Mouse (Mus musculus) small intestine, adult 2 months (tissue): Measurements from ENCODE around the gene Ap4b1. TPM values are rescaled to one million over a fixed set of nuclear protein-coding genes. Genes with fewer than 3 reads are reported as not detected.
A peak's percentile ranks its signal among the peaks of the same experiment; 100 is the strongest.

ENCODE experiments used
- H3K27ac ChIP-seq: fragments of 200-500 bp; 2 replicates; pipeline ENCODE4 v1.5.1; 2012; ENCODE audit warnings: low read depth, low read length, control low read depth, inconsistent platforms; ENCODE audit not compliant: insufficient read depth
- H3K27me3 ChIP-seq: fragments of 200-500 bp; 2 replicates; pipeline ENCODE4 v1.6.1; 2012; ENCODE audit warnings: mild to moderate bottlenecking, moderate library complexity, low read length, inconsistent platforms; ENCODE audit not compliant: control insufficient read depth, insufficient read depth
- H3K36me3 ChIP-seq: fragments of 200-500 bp; 2 replicates; pipeline ENCODE4 v1.6.1; 2012; ENCODE audit warnings: mild to moderate bottlenecking, low read length, control low read depth, inconsistent platforms; ENCODE audit not compliant: control insufficient read depth, insufficient read depth
- H3K4me1 ChIP-seq: fragments of 200-500 bp; 2 replicates; pipeline ENCODE4 v1.6.1; 2012; ENCODE audit warnings: low read length, inconsistent platforms, mixed read lengths; ENCODE audit not compliant: control insufficient read depth, insufficient read depth, insufficient read length
- H3K4me3 ChIP-seq: fragments of 200-500 bp; 2 replicates; pipeline ENCODE4 v1.5.1; 2012; ENCODE audit warnings: low read depth, mild to moderate bottlenecking, control low read depth, inconsistent platforms, low read length, moderate library complexity
- CTCF ChIP-seq: fragments of 200-500 bp; IDR thresholded peaks from 2 replicates; pipeline ENCODE4 v1.5.1; 2012; ENCODE audit warnings: low read depth, mild to moderate bottlenecking, control low read depth, inconsistent platforms, low read length, moderate library complexity, mixed read lengths; ENCODE audit not compliant: insufficient replicate concordance, insufficient read length; ENCODE audit errors: extremely low read depth
- POLR2A ChIP-seq: fragments of 200-500 bp; IDR thresholded peaks from 2 replicates; pipeline ENCODE4 v1.6.1; 2012; ENCODE audit warnings: low read depth, mild to moderate bottlenecking, control low read depth, inconsistent platforms, low read length, moderate library complexity
- WGBS: fragments of 180-500 bp; shearing (Covaris S2); methylation state at CpG from one replicate; pipeline ENCODE4 v1.1.7; 2018; 5-methylcytosine and 5-hydroxymethylcytosine counted together
- polyA plus RNA-seq: library from polyadenylated mRNA; depleted of rRNA; stranded (reverse); fragments of >200 nt; gene quantifications from 2 replicates; pipeline ENCODE4 v1.2.3, GENCODE M21; 2012; rRNA removed

Ap4b1 gene
- 3.8 and 9.4 TPM in 2 replicates for polyA plus RNA-seq

DNA sequence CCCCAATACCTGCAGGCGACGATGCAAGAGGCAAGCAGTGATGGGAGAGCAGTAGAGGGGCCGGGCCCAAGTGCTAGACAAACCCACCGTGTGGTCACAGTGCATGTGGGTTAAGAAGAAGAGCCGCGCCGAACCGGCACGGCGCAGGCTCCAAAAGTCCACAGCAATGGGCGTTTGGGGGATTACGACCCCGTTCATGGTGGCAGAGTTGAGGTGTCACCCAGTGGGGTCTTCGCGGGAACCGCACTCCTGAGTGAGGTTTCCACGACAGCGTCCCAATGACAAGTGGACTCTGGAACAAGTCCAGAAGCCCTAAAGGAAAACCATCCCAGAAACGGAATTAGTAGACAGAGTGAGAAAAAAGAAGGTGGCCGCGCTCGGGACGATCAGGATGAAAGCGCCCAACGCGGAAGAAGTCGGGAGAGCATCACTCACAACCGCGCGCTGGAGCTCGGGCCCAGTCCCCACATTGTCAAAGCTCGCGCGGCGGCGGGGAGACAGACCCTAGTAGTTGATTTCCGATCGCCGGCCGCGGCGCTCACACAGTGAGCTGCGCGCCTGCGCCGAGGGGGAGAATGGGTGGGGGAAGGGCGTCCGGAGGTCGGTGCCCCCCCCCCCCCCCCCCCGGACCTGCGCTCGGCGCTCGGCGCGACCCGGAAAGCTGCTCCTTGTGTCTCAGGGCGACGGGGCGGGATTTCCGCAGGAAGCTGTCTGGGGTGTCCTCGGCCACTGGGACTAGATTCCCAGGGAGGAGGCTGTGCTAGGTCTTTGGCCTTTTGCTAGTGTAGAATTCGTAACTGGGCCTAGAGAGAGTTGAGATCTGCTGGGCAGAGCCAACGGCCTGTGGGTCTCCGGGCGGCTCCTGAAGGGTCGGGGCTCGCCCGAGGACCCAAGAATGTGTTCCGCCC lies at the start of gene Ap4b1, which contains the start of the genes Dclre1b and Gm43064:
Gene Ap4b1, plus strand, starts transcription at position 630 of the 908 bp plus-strand sequence.
Gene Dclre1b, minus strand, starts transcription at position 554 of the 908 bp plus-strand sequence.
Gene Gm43064, plus strand, starts transcription at position 683 of the 908 bp plus-strand sequence.
- TF ChIP-seq POLR2A (peak; percentile 75), CTCF (no peak)
- peaks cover 6% of the 10 kb centered on the region for H3K36me3 ChIP-seq
- peak within 1 kb of the TSS; percentile 86 for H3K27ac ChIP-seq
- no peaks in the 10 kb centered on the region for H3K27me3 ChIP-seq
- H3K4me1 ChIP-seq, result no peaks in the 10 kb centered on the region; the same call in 1 of the 2 replicates
- under 1% methylated on average over 66 of the region's 70 CpGs for WGBS
- H3K4me3 ChIP-seq, result peak within 1 kb of the TSS; percentile 70

DNA sequence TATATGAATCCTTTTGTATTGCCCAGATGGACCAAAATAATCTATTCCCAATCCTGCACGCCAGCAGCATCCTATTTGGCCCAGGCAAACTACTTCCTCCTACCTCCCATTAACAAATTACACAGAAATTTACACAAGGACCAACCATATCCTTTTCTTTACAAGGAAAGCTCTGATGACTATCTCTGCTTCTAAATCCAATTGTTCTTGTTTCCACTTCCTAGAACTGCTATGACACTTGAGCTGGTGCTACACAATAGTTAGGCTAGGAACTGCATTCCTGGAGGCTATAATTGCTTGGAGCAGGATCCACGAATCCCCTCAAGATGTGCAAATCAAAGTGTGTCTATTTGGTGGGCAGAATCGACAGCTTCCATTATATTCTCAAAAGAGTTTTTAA lies 42.5 kb upstream of the Ap4b1 start:
- Histone ChIP-seq H3K4me3 (no peak overlapping the region), H3K4me1 (no peaks in the 10 kb centered on the region), H3K27ac (no peak overlapping the region), H3K27me3 (no peaks in the 10 kb centered on the region), H3K36me3 (peaks cover 37% of the 10 kb centered on the region)
- no peak for TF ChIP-seq POLR2A
- no peak for TF ChIP-seq CTCF
- WGBS, result 85% methylated on average over 3 of the region's 3 CpGs

DNA sequence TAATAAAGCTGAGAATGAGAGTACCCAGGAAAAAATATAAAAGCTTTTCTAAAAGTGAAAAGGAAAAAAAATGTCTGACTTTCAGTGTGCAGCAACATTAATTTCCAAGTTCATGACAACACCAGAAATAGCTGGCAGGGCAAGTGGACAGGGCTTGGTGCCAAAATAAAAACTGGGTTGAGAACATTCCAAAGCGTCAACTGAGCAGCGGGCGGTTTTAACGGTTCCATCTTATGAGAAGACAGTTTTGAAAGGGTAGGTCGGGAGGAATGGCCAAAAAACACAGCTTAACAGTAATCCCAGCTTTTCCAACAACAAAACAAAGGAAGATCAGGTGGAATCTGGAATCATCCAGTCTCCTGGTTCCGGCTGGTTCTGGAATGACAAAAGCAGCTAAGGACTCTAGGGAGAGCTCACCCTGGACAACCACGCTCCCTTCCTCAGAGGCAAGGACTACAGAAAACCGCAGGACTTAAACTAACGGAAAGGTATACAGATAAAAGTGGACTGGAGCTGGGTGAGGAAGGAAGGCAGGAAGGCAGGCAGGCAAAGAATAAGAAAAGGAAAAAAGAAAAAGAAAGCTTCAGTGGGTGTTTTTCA lies 37.7 kb upstream of the Ap4b1 start:
- TF ChIP-seq POLR2A (no peak), CTCF (no peak)
- H3K36me3 ChIP-seq, result peaks cover 19% of the 10 kb centered on the region
- WGBS, result 58% methylated on average over 9 of the region's 9 CpGs
- H3K27ac ChIP-seq, result peak overlapping the region; percentile 58; the same call in 1 of the 2 replicates
- peaks cover 4% of the 10 kb centered on the region; the same call in 1 of the 2 replicates for H3K4me1 ChIP-seq
- no peak overlapping the region for H3K4me3 ChIP-seq
- no peaks in the 10 kb centered on the region for H3K27me3 ChIP-seq

DNA sequence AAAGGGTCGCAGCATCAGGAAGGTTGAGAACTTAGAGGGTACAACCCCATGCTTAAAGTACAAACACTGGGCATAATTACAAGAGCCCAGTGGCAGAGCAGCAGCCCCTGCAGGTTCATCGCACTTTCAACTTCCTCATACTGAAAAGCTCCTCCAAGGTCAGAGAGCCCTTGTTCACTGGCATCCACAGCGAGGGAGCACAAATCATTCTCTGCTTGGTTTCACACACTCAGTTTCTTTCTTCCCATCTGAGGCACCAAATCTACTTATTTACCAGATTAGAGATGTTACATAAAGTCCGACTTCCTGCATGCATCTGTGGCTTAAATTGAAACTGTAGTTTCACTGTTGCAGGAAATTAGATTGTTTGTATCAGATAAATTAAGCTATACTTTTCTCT lies 36.5 kb upstream of the Ap4b1 start:
- WGBS, result 53% methylated on average over 4 of the region's 4 CpGs
- no peak overlapping the region for H3K4me3 ChIP-seq
- peaks cover 4% of the 10 kb centered on the region; the same call in 1 of the 2 replicates for H3K4me1 ChIP-seq
- peaks cover 21% of the 10 kb centered on the region for H3K36me3 ChIP-seq
- peak overlapping the region; percentile 44; the same call in 1 of the 2 replicates for H3K27ac ChIP-seq
- TF ChIP-seq POLR2A (no peak), CTCF (no peak)
- no peaks in the 10 kb centered on the region for H3K27me3 ChIP-seq

DNA sequence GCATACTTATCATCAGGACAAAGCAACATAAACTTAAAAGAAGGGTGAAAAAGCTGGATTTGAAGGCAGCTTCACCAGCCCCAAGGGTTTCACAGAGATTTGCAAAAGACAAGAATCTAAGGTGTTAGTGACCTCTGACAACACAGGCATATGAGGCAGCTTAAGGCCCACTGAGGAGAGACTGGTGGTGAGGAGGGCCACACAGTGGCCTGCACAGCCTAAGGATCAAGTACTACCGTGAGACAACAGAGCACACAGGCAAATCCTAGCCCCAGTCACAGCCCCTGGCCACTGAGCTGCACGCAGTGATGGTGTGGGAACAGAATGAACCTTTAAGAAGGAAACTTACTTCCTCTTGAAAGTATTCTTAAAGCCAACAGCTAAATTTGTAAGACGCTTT lies 35.8 kb upstream of the Ap4b1 start:
- Histone ChIP-seq H3K4me3 (no peak overlapping the region), H3K27ac (peak overlapping the region; percentile 86), H3K4me1 (peaks cover 4% of the 10 kb centered on the region; the same call in 1 of the 2 replicates), H3K27me3 (no peaks in the 10 kb centered on the region), H3K36me3 (peaks cover 24% of the 10 kb centered on the region)
- no peak for TF ChIP-seq POLR2A
- TF ChIP-seq CTCF, result no peak
- WGBS, result 75% methylated on average over 3 of the region's 3 CpGs

DNA sequence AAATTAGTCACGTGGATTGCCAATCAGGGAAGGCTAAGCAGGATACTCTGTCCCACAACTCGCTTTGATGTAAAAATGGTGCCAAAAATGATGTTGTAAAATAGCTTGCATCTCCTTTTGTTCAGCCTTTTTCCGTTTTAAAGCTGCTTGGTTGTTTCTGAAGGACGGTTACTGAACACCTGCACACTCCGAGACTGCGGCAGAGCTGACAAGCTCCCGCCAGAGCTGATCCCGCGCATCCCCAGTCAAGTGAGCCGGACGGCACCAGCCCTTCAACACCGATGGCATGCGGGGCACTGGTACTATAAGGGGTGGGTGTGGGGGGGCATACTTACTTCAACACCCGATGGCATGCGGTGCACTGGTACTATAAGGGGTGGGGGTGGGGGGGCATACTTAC lies 35.3 kb upstream of the Ap4b1 start:
- Histone ChIP-seq H3K27me3 (no peaks in the 10 kb centered on the region), H3K27ac (peak overlapping the region; percentile 43; the same call in 1 of the 2 replicates), H3K4me3 (peak overlapping the region; percentile 9; the same call in 1 of the 2 replicates), H3K4me1 (peaks cover 4% of the 10 kb centered on the region; the same call in 1 of the 2 replicates), H3K36me3 (peaks cover 22% of the 10 kb centered on the region)
- no peak for TF ChIP-seq POLR2A
- WGBS, result 77% methylated on average over 15 of the region's 15 CpGs

DNA sequence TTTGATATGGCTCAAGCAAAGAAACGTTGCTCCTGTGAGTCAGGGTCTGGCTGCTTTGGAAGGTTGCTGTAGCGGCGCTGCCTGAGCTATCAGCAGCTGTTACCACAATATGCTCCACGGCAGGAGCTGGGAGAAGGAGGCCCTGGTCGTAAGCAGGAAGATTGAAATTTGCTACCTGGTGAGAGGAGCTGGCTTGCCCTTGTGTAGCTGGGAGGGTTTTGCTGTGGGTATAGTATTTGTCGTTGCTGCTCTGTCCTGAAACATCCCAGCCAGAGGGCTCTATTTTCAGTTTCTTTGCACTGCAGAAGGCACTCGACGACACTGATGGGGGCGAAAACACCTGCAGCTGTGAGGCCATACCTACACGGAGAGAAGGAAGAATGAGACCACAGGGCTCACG lies 31.4 kb upstream of the Ap4b1 start:
- WGBS, result 77% methylated on average over 11 of the region's 11 CpGs
- TF ChIP-seq POLR2A, result no peak
- TF ChIP-seq CTCF, result no peak
- H3K27ac ChIP-seq, result peak overlapping the region; percentile 44
- peaks cover 13% of the 10 kb centered on the region for H3K36me3 ChIP-seq
- peak overlapping the region; percentile 23; the same call in 1 of the 2 replicates for H3K4me3 ChIP-seq
- H3K27me3 ChIP-seq, result no peaks in the 10 kb centered on the region
- H3K4me1 ChIP-seq, result peaks cover 12% of the 10 kb centered on the region; the same call in 1 of the 2 replicates
